Mouse (Mus musculus) heart, postnatal 10 days (tissue): Measurements from ENCODE around the gene Xrcc6. TPM values are rescaled to one million over a fixed set of nuclear protein-coding genes. Genes with fewer than 3 reads are reported as not detected.

Experiments
- DNase-seq, 2 experiments: peaks; one replicate each; pipeline ENCODE4 v3.0.0; 2021
- intact Hi-C: fragments of 180-260 bp; cut with DNase I; formaldehyde crosslinking; loops from one replicate; pipeline ENCODE4 v1.15.1; 2025
- total RNA-seq, 2 experiments: library from RNA; stranded (reverse); gene quantifications; 2 replicates each; pipeline ENCODE4 v1.2.3; 2021

The Xrcc6 gene
- total RNA-seq, result 10 to 100 TPM; 22.6 to 29.3 TPM

GRCm38 (mm10) chr15:81987646-81988045, at the start of gene Xrcc6:
TSS of gene Xrcc6 (plus strand) at chr15:81987835.
- no peak for DNase-seq
- intact Hi-C loops, result loop anchor here (5.0 kb wide), 1 partner anchor 155 kb away; no protein-coding TSS in a partner anchor

GRCm38 (mm10) chr15:81938246-81938645, 49.4 kb upstream of the Xrcc6 start:
- intact Hi-C loops, result loop anchor here (1.0 kb wide), 1 partner anchor 51 kb away; no protein-coding TSS in a partner anchor
- peak; percentile 32 to 51 for DNase-seq

- intact Hi-C loops, result no loop called here
- DNase-seq, result no peak
These were observed 48.4 kb upstream of the Xrcc6 start for GRCm38 (mm10) chr15:81939157-81939715.

GRCm38 (mm10) chr15:81939774-81940173, 47.9 kb upstream of the Xrcc6 start:
- no peak for DNase-seq
- intact Hi-C loops, result no loop called here

- no peak for DNase-seq
- intact Hi-C loops, result no loop called here
These were observed 47.4 kb upstream of the Xrcc6 start for GRCm38 (mm10) chr15:81940219-81940618.

GRCm38 (mm10) chr15:81941010-81941409, 46.6 kb upstream of the Xrcc6 start:
- DNase-seq, result no peak
- intact Hi-C loops, result no loop called here

- DNase-seq, result no peak
- intact Hi-C loops, result no loop called here
These were observed 44.4 kb upstream of the Xrcc6 start for GRCm38 (mm10) chr15:81943176-81943749.

- intact Hi-C loops, result no loop called here
These were observed 38.6 kb upstream of the Xrcc6 start for GRCm38 (mm10) chr15:81949076-81949475.

GRCm38 (mm10) chr15:81949476-81950131, 38.0 kb upstream of the Xrcc6 start:
- no peak for DNase-seq
- intact Hi-C loops, result no loop called here

More at GRCm38 (mm10) chr15:81949076-81949475, 38.6 kb upstream of the Xrcc6 start:
- no peak for DNase-seq

- intact Hi-C loops, result no loop called here
- DNase-seq, result no peak
These were observed 36.9 kb upstream of the Xrcc6 start for GRCm38 (mm10) chr15:81950716-81951115.

- intact Hi-C loops, result no loop called here
- no peak for DNase-seq
These were observed 36.5 kb upstream of the Xrcc6 start for GRCm38 (mm10) chr15:81951159-81951558.

- intact Hi-C loops, result no loop called here
- no peak for DNase-seq
These were observed 35.3 kb upstream of the Xrcc6 start for GRCm38 (mm10) chr15:81952310-81952709.

- intact Hi-C loops, result no loop called here
- no peak for DNase-seq
These were observed 33.5 kb upstream of the Xrcc6 start for GRCm38 (mm10) chr15:81954151-81954583.

- intact Hi-C loops, result no loop called here
- no peak for DNase-seq
These were observed 32.9 kb upstream of the Xrcc6 start for GRCm38 (mm10) chr15:81954716-81955115.

- intact Hi-C loops, result no loop called here
- DNase-seq, result no peak
These were observed 32.2 kb upstream of the Xrcc6 start for GRCm38 (mm10) chr15:81955414-81955813.

- intact Hi-C loops, result no loop called here
- DNase-seq, result peak; percentile 28 to 64
These were observed 31.2 kb upstream of the Xrcc6 start for GRCm38 (mm10) chr15:81956457-81956856.

- no peak for DNase-seq
- intact Hi-C loops, result no loop called here
These were observed 30.0 kb upstream of the Xrcc6 start for GRCm38 (mm10) chr15:81957598-81957997.

- intact Hi-C loops, result no loop called here
- no peak for DNase-seq
These were observed 28.7 kb upstream of the Xrcc6 start for GRCm38 (mm10) chr15:81958906-81959305.

- intact Hi-C loops, result loop anchor here (1.0 to 2.0 kb wide), 2 partner anchors 29 to 80 kb away; no protein-coding TSS in a partner anchor
- DNase-seq, result peak; percentile 98
These were observed 27.2 kb upstream of the Xrcc6 start, which contains the start of gene Pmm1 for GRCm38 (mm10) chr15:81960171-81961077. TSS of gene Pmm1 (minus strand) at chr15:81960930.

GRCm38 (mm10) chr15:81961078-81961451, 26.6 kb upstream of the Xrcc6 start:
- intact Hi-C loops, result loop anchor here (2.0 kb wide), 1 partner anchor 80 kb away; no protein-coding TSS in a partner anchor
- no peak for DNase-seq

- no peak for DNase-seq
- intact Hi-C loops, result no loop called here
These were observed 23.4 kb upstream of the Xrcc6 start for GRCm38 (mm10) chr15:81964262-81964661.
